Mouse (Mus musculus) hindbrain, postnatal 0 days (tissue): ENCODE data around the gene Fer1l5. TPM values are rescaled to one million over a fixed set of nuclear protein-coding genes. Genes with fewer than 3 reads are reported as not detected.

Experiments
- ATAC-seq: fragments of 200-750 bp; cut with Nextera tagmentation; 2 replicates; pipeline ENCODE4 v1.8.0; 2017; ENCODE audit warnings: mild to moderate bottlenecking, moderate TSS enrichment, moderate library complexity
- DNase-seq: peaks from one replicate; pipeline ENCODE4 v3.0.0-alpha.2; 2015; ENCODE audit warnings: low spot score
- H3K27ac ChIP-seq: fragments of 300-500 bp; sonication (generic); 2 replicates; pipeline ENCODE4 v1.5.1; 2014; ENCODE audit warnings: mild to moderate bottlenecking
- H3K27me3 ChIP-seq: fragments of 300-500 bp; sonication (generic); 2 replicates; pipeline ENCODE4 v1.6.1; 2014; ENCODE audit warnings: low read length, mixed read lengths; ENCODE audit not compliant: insufficient read depth
- H3K36me3 ChIP-seq: fragments of 300-500 bp; sonication (generic); 2 replicates; pipeline ENCODE4 v1.6.1; 2014; ENCODE audit warnings: low read length, mixed read lengths; ENCODE audit not compliant: insufficient read depth
- H3K4me1 ChIP-seq: fragments of 300-500 bp; sonication (generic); 2 replicates; pipeline ENCODE4 v1.6.1; 2014; ENCODE audit warnings: antibody characterized with exemption, low read length, mixed read lengths; ENCODE audit not compliant: insufficient read depth
- H3K4me2 ChIP-seq: fragments of 300-500 bp; sonication (generic); 2 replicates; pipeline ENCODE4 v1.6.1; 2014; ENCODE audit warnings: low read depth, mild to moderate bottlenecking, low read length, moderate library complexity, mixed read lengths
- H3K4me3 ChIP-seq: fragments of 300-500 bp; sonication (generic); 2 replicates; pipeline ENCODE4 v1.5.1; 2014; ENCODE audit warnings: low read length
- H3K9ac ChIP-seq: fragments of 300-500 bp; sonication (generic); replicated peaks from 2 replicates; pipeline ENCODE4 v1.6.1; 2014; ENCODE audit warnings: mild to moderate bottlenecking, low read length, moderate library complexity, mixed read lengths
- H3K9me3 ChIP-seq: fragments of 300-500 bp; sonication (generic); 2 replicates; pipeline ENCODE4 v1.6.1; 2016; ENCODE audit warnings: low read length, mixed read lengths
- CTCF ChIP-seq: IDR thresholded peaks from 2 replicates; pipeline ENCODE4 v1.5.1; 2016; ENCODE audit warnings: antibody characterized with exemption, control low read depth, low read depth
- WGBS: fragments of 180-500 bp; shearing (Covaris S2); extraction: QIAGEN DNeasy Blood & Tissue Kit; methylation state at CpG from one replicate; pipeline ENCODE4 v1.1.7; 2014; 5-methylcytosine and 5-hydroxymethylcytosine counted together
- polyA plus RNA-seq: library from polyadenylated mRNA; unstranded; fragments of >200 nt; fragmentation: Nextera tagmentation; extraction: Ambion mirVana; gene quantifications from 2 replicates; pipeline ENCODE4 v1.2.1, GENCODE M21; 2015
- total RNA-seq: library from RNA; depleted of rRNA; stranded (reverse); fragments of >200 nt; gene quantifications from 2 replicates; pipeline ENCODE4 v1.2.3, GENCODE M21; 2014

Gene Fer1l5
- total and polyA plus RNA-seq, 2 experiments from 2014 or later, result 1.2 TPM; not detected in 1

DNA sequence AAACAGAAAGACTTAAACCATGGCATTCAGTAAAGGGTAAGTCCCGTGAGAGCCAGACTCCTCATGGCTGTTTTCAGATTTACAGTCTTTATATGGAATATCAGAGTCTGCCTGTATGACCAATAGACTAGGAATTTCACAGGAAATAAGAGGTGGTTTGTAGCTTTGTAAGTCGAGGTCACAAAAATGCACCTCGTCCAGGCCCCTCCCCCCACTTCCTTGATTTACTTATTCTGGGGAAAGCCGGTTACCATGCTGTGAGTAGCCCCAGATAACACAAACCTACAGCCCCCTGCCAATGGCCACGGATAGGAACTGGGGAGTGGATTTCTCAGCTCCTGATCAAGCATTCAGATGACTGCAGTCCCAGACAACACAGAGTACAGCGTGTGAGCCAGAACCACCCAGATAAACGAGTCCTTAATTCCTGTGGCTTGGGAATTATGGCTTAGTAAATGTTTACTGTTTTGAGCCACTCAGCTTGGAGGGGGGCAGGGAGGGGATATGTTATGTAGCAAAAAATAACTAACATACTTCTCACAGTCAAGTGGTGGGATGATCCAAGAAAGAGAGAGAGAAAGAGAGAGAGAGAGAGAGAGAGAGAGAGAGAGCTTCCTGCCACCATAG, 85.4 kb downstream of the Fer1l5 start:
- no peak overlapping the region for H3K27ac ChIP-seq
- H3K9ac ChIP-seq, result no peak overlapping the region
- 46% methylated on average over 7 of the region's 7 CpGs for WGBS
- H3K36me3 ChIP-seq, result no peaks in the 10 kb centered on the region
- DNase-seq (no peak), ATAC-seq (no peak)
- 0 out of 2 replicates have a peak, but pooled peaks cover 2% of the 10 kb centered on the region for H3K4me1 ChIP-seq
- no peak overlapping the region for H3K4me2 ChIP-seq
- no peaks in the 10 kb centered on the region for H3K27me3 ChIP-seq
- no peak overlapping the region for H3K4me3 ChIP-seq
- TF ChIP-seq CTCF, result no peak
- no peaks in the 10 kb centered on the region for H3K9me3 ChIP-seq

GRCm38 (mm10) chr1:36458169-36458568, 86.1 kb downstream of the Fer1l5 start:
- ATAC-seq, result no peak
- WGBS, result 84% methylated on average over 5 of the region's 5 CpGs
- TF ChIP-seq CTCF, result no peak

DNA sequence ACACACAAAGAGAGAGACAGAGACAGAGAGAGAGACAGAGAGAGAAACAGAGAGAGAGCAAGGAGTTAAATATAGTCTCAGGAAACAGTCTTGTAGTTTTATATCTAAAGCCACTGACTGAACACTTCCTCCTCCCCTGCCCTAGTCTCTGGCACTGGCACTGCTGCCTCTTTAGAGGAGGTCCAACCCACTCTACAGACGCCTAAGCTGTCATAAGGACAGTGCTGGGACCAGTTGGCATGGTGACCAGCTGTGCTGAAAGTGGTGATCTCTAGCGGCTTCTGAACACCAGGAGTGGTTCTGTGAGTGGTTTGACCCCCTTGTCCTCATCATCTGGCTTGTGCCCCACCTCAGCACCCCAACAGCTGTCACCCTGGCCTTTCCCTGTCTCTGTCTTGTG, 89.7 kb downstream of the Fer1l5 start:
- no peak overlapping the region for H3K4me2 ChIP-seq
- no peak for ATAC-seq
- WGBS, result 22% methylated on average over 2 of the region's 2 CpGs

More at GRCm38 (mm10) chr1:36458169-36458568, 86.1 kb downstream of the Fer1l5 start:
- Histone ChIP-seq H3K4me3 (no peak overlapping the region), H3K27me3 (no peaks in the 10 kb centered on the region), H3K4me1 (0 out of 2 replicates have a peak, but pooled peaks cover 2% of the 10 kb centered on the region), H3K27ac (no peak overlapping the region), H3K9me3 (no peaks in the 10 kb centered on the region), H3K36me3 (no peaks in the 10 kb centered on the region), H3K9ac (no peak overlapping the region), H3K4me2 (no peak overlapping the region)
- no peak for DNase-seq

GRCm38 (mm10) chr1:36465641-36466160, 93.6 kb downstream of the Fer1l5 start:
- Histone ChIP-seq H3K4me2 (no peak overlapping the region), H3K9me3 (no peaks in the 10 kb centered on the region), H3K4me1 (0 out of 2 replicates have a peak, but pooled peaks cover 2% of the 10 kb centered on the region), H3K27me3 (no peaks in the 10 kb centered on the region), H3K27ac (no peak overlapping the region), H3K9ac (no peak overlapping the region), H3K36me3 (no peaks in the 10 kb centered on the region), H3K4me3 (no peak overlapping the region)
- ATAC-seq (no peak), DNase-seq (no peak)
- TF ChIP-seq CTCF, result no peak
- WGBS, result 81% methylated on average over 4 of the region's 4 CpGs

More for the DNA sequence above, 89.7 kb downstream of the Fer1l5 start:
- no peak overlapping the region for H3K4me3 ChIP-seq
- no peak for TF ChIP-seq CTCF
- H3K36me3 ChIP-seq, result no peaks in the 10 kb centered on the region
- 0 out of 2 replicates have a peak, but pooled peaks cover 2% of the 10 kb centered on the region for H3K4me1 ChIP-seq
- H3K27ac ChIP-seq, result no peak overlapping the region
- H3K9me3 ChIP-seq, result no peaks in the 10 kb centered on the region
- no peak for DNase-seq
- no peaks in the 10 kb centered on the region for H3K27me3 ChIP-seq
- no peak overlapping the region for H3K9ac ChIP-seq

- TF ChIP-seq CTCF, result no peak
- no peak overlapping the region for H3K4me3 ChIP-seq
- no peak for ATAC-seq
- peaks cover 5% of the 10 kb centered on the region; the same call in 1 of the 2 replicates for H3K4me1 ChIP-seq
- H3K9ac ChIP-seq, result no peak overlapping the region
- 63% methylated on average over 5 of the region's 5 CpGs for WGBS
- H3K9me3 ChIP-seq, result no peaks in the 10 kb centered on the region
- no peaks in the 10 kb centered on the region for H3K27me3 ChIP-seq
- H3K4me2 ChIP-seq, result no peak overlapping the region
- H3K36me3 ChIP-seq, result no peaks in the 10 kb centered on the region
- no peak for DNase-seq
- no peak overlapping the region for H3K27ac ChIP-seq
These were observed 95.4 kb downstream of the Fer1l5 start for GRCm38 (mm10) chr1:36467446-36467845.

DNA sequence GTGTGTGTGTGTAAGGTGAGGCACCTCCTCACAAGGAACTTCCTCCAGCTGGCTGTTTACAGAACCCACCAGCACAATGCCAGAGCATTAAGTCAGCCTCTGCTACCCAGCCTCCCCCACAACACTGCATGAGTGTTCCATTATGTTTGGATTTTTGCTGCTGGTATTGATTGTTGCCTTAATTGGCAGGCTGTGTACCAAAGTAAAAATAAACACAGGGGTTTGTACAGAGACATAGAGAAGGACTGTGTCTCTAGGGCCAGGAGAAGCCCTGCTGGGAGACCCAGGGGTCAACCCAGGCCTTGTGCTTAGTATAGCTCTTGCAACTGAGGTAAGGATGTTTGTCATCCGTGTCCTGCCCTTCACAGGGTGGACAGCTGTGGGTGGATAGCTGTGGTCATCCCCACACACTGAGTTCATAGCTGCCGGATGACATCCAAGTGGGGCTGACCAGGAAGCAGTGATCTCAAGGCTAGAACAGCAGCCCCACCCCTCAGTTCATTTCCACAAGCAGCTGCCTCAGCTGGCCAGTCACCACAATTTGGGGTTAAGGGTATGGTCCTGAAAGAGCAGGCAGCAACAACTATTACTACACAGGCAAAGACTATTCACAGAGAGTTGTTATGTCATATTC, 97.8 kb downstream of the Fer1l5 start:
- WGBS, result 44% methylated on average over 2 of the region's 2 CpGs
- DNase-seq (no peak), ATAC-seq (no peak)
- no peak for TF ChIP-seq CTCF
- no peaks in the 10 kb centered on the region for H3K9me3 ChIP-seq
- no peak overlapping the region; the same call in 1 of the 2 replicates for H3K4me2 ChIP-seq
- no peaks in the 10 kb centered on the region for H3K27me3 ChIP-seq
- no peak overlapping the region for H3K27ac ChIP-seq
- peaks cover 30% of the 10 kb centered on the region for H3K4me1 ChIP-seq
- H3K36me3 ChIP-seq, result no peaks in the 10 kb centered on the region
- no peak overlapping the region for H3K4me3 ChIP-seq
- H3K9ac ChIP-seq, result no peak overlapping the region
